Mouse (Mus musculus) liver, embryonic 14.5 days (tissue): ENCODE measurements around the gene Arhgap27.

Experiments
- CTCF ChIP-seq: IDR thresholded peaks from 2 replicates; pipeline ENCODE4 v1.5.1; 2016; ENCODE audit warnings: antibody characterized with exemption, low read depth, control low read depth
- EP300 ChIP-seq: IDR thresholded peaks from 2 replicates; pipeline ENCODE4 v1.6.1; 2016; ENCODE audit warnings: antibody characterized with exemption, low read depth

DNA sequence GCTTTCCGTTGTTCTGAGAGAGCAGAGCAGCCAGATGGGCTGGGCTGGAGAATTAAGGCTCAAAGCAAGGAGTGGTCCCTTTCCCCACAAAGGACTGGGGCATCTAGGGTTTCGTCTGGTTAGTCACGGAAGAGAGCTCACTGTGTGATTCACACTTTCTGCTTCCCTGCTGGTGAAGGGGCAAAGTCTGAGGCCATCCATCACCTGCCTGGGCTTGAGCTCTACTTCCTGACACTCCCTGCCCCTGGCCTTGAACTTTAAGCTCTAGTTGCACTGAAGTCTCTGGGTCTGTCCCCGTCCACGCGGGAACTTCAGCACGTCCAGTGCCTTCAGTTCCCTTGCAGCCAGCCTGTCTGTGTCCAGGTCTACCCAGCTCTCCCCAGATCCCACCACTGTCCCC, 22.8 kb downstream of the Arhgap27 start:
- TF ChIP-seq EP300 (no peak), CTCF (no peak)
